Mouse (Mus musculus) ES-E14 (cell line): Measurements from ENCODE around the gene Ifit1bl1.

ENCODE experiments used
- CHD2 ChIP-seq: IDR thresholded peaks from 2 replicates; pipeline ENCODE4 v1.6.1; 2014; ENCODE audit warnings: mild to moderate bottlenecking, low read depth, low read length, inconsistent platforms
- HCFC1 ChIP-seq: IDR thresholded peaks from 2 replicates; pipeline ENCODE4 v1.6.1; 2012; ENCODE audit warnings: low read length, inconsistent platforms, borderline replicate concordance; ENCODE audit not compliant: insufficient read depth
- MAFK ChIP-seq: IDR thresholded peaks from 2 replicates; pipeline ENCODE4 v1.6.1; 2014; ENCODE audit warnings: mild to moderate bottlenecking, low read depth, low read length, inconsistent platforms; ENCODE audit not compliant: insufficient read depth
- ZNF384 ChIP-seq: IDR thresholded peaks from 2 replicates; pipeline ENCODE4 v1.6.1; 2012; ENCODE audit warnings: low read depth, low read length, inconsistent platforms

GRCm38 (mm10) chr19:34624663-34625062 lies 22.9 kb upstream of the Ifit1bl1 start:
- TF ChIP-seq CHD2 (no peak), HCFC1 (no peak), ZNF384 (no peak), MAFK (no peak)
